Mouse (Mus musculus) ES-E14 (cell line): Measurements from ENCODE around the gene Nasp.

Experiments used
- CHD2 ChIP-seq: IDR thresholded peaks from 2 replicates; pipeline ENCODE4 v1.6.1; 2014; ENCODE audit warnings: mild to moderate bottlenecking, low read depth, low read length, inconsistent platforms
- HCFC1 ChIP-seq: IDR thresholded peaks from 2 replicates; pipeline ENCODE4 v1.6.1; 2012; ENCODE audit warnings: low read length, inconsistent platforms, borderline replicate concordance; ENCODE audit not compliant: insufficient read depth
- MAFK ChIP-seq: IDR thresholded peaks from 2 replicates; pipeline ENCODE4 v1.6.1; 2014; ENCODE audit warnings: mild to moderate bottlenecking, low read depth, low read length, inconsistent platforms; ENCODE audit not compliant: insufficient read depth
- ZC3H11A ChIP-seq: IDR thresholded peaks from 2 replicates; pipeline ENCODE4 v1.6.1; 2012; ENCODE audit warnings: low read depth, mild to moderate bottlenecking, inconsistent platforms, low read length, borderline replicate concordance
- ZNF384 ChIP-seq: IDR thresholded peaks from 2 replicates; pipeline ENCODE4 v1.6.1; 2012; ENCODE audit warnings: low read depth, low read length, inconsistent platforms

- TF ChIP-seq CHD2 (no peak), HCFC1 (no peak), ZNF384 (no peak), MAFK (no peak), ZC3H11A (no peak)
Observed at GRCm38 (mm10) chr4:116666625-116667024, 38.9 kb upstream of the Nasp start.
